Mouse (Mus musculus) large intestine, adult 2 months (tissue): ENCODE results near the gene Zbtb9. TPM values are rescaled to one million over a fixed set of nuclear protein-coding genes. Genes with fewer than 3 reads are reported as not detected.
A peak's percentile ranks its signal among the peaks of the same experiment; 100 is the strongest.
"Not testable (repeated sequence)": the region's sequence is repeated elsewhere in the genome, so short reads cannot be mapped to it uniquely, and the experiment has no call there.

Experiments
- DNase-seq: peaks from one replicate; pipeline ENCODE4 v3.0.0-alpha.2; 2012; ENCODE audit warnings: low read depth, low spot score
- WGBS: fragments of 180-500 bp; shearing (Covaris S2); methylation state at CpG from one replicate; pipeline ENCODE4 v1.1.7; 2018; 5-methylcytosine and 5-hydroxymethylcytosine counted together
- polyA plus RNA-seq: library from polyadenylated mRNA; depleted of rRNA; stranded (reverse); fragments of >200 nt; gene quantifications from 2 replicates; pipeline ENCODE4 v1.2.3, GENCODE M21; 2012; rRNA removed

Zbtb9 gene
- polyA plus RNA-seq, result 8.3 and 11.3 TPM in 2 replicates

- peak; percentile 80 for DNase-seq
- WGBS, result under 1% methylated on average over 75 of the region's 75 CpGs
These were observed at the start of gene Zbtb9 for GRCm38 (mm10) chr17:26972703-26973574. Gene Zbtb9 (plus strand): TSS chr17:26973167.

GRCm38 (mm10) chr17:26925414-26925813 is 47.6 kb upstream of the Zbtb9 start:
- WGBS, result 95% methylated on average over 9 of the region's 9 CpGs
- DNase-seq, result not testable (repeated sequence)

- not testable (repeated sequence) for DNase-seq
- WGBS, result 43% methylated on average over 7 of the region's 7 CpGs
These were observed 41.2 kb upstream of the Zbtb9 start for GRCm38 (mm10) chr17:26931795-26932194.

- DNase-seq, result peak; percentile 72
- WGBS, result under 1% methylated on average over 41 of the region's 43 CpGs
These were observed 40.0 kb upstream of the Zbtb9 start, which contains the start of gene Phf1 for GRCm38 (mm10) chr17:26932839-26933398. Gene Phf1 (plus strand): TSS chr17:26933052.

- no peak for DNase-seq
These were observed 39.5 kb upstream of the Zbtb9 start for GRCm38 (mm10) chr17:26933419-26933818.

DNA sequence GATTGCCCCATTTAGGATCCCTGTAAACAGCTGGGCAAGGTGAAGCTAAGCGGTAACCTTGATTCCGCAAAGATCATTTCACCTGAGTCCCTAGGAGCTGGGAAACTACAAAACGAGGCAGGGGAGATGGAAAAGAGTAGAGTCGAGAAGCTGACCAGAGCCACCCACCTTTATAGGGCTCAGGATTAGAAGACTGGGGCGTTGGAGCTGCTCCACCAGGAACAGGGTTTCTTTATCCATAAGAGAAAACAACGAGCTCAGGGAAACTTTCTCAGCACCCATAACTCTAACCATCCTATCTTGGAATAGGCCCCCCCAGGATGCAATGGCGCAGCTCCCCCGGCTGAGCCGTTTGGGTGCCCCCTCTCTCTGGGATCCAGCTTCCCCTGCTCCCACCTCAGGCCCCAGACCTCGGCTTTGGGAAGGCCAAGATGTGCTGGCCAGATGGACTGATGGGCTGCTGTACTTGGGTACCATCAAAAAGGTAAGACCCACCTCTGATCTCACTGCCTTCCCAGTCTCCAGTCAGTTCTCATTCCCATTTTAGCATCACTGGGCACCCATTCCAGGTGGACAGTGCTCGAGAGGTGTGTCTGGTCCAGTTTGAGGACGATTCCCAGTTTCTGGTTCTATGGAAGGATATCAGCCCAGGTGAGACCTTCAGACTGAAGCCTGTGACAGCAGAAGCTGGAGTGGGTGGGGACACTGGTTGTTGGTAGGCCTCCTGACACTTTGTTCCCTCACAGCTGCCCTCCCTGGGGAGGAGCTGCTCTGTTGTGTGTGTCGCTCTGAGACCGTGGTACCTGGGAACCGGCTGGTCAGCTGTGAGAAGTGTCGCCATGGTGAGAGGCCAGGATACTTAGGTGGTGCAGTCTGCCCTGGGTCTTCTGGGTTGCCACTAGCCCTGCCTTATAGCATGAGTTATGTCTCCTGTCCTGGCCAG is 38.8 kb upstream of the Zbtb9 start:
- 66% methylated on average over 16 of the region's 16 CpGs for WGBS
- DNase-seq, result no peak

More at GRCm38 (mm10) chr17:26933419-26933818, 39.5 kb upstream of the Zbtb9 start:
- WGBS, result 4% methylated on average over 13 of the region's 13 CpGs

- 91% methylated on average over 9 of the region's 9 CpGs for WGBS
- DNase-seq, result no peak
These were observed 37.9 kb upstream of the Zbtb9 start for GRCm38 (mm10) chr17:26935027-26935426.

- 89% methylated on average over 12 of the region's 12 CpGs for WGBS
- DNase-seq, result no peak
These were observed 36.5 kb upstream of the Zbtb9 start for GRCm38 (mm10) chr17:26936453-26936852.

DNA sequence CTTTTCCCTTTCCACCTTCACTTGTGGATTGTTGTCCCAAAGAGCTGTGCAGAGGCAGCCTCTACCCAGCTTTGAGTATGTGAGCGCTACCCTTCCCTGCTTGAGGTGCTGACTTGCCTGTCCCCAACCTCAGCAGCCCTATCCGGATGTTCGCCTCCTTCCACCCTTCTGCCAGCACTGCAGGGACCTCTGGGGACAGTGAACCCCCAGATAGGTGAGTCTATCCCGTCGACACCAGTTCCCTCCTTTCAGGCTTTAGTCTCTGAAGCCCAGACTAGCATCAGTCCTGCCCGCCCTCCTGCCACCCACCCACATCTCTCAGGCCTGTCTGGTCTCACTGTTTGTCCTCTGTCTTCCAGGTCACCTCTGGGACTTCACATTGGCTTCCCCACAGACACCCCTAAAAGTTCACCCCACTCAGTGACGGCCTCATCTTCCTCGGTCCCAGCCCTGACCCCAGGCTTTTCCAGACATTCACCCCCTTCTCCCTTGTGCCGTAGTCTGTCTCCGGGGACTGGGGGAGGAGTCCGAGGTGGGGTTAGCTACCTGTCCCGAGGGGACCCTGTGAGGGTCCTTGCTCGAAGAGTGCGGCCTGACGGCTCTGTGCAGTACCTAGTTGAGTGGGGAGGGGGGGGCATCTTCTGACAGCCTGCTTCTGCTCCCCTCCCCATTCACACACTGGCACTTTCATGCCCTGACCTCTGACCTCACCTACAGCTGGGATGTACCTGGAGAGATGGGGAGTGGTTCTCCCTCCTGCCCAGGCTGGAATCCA is 35.9 kb upstream of the Zbtb9 start:
- DNase-seq, result no peak
- WGBS, result 85% methylated on average over 15 of the region's 15 CpGs

GRCm38 (mm10) chr17:26937883-26938695 is 34.9 kb upstream of the Zbtb9 start:
- DNase-seq, result no peak
- WGBS, result 29% methylated on average over 16 of the region's 16 CpGs

GRCm38 (mm10) chr17:26938731-26939130 is 34.2 kb upstream of the Zbtb9 start:
- under 1% methylated on average over 22 of the region's 22 CpGs for WGBS
- no peak for DNase-seq

DNA sequence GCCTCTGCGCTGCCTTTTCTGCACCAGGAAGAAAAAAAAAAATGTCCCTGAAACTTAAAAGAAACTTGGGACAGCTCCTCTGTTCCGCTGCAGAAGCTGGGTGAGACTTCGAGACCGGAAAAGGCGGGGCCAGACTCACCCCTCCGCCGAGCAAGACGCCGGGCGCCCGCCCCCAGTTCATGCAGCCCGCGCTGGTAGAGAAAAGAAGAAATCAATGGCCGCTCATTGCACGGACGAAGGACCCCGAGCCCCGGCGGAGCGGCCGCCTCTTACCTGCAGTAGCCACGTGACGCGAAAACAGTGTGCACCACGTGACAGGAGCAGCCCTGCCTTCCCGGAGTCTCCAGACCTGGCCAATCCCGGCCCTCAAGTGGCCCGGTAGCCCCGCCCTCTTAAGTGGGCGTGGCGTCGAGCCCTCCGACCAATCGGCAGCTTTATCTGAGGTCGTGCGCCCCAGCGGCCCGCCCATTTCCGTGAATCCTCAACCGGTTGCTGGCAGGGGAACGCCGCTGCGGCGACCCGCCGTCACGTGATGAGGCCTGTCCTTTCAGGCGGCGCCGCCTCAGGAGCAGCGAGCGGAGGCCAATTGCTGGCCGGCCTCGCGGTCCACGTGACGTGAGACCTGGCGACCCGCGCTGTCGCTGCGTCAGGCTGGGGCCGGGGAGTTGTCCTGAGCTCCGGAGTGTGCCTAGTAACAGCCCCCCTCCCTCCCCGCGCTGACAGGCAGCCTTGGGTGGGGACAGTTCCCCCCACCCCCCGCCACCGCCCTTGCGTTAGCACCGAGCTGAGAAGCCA is 33.6 kb upstream of the Zbtb9 start, which contains the start of gene Cuta:
Cuta (minus strand) TSS at position 392 of the 795 bp plus-strand sequence.
- DNase-seq, result peak; percentile 89
- under 1% methylated on average over 70 of the region's 70 CpGs for WGBS

GRCm38 (mm10) chr17:26939973-26940300 is 33.0 kb upstream of the Zbtb9 start:
- 3% methylated on average over 3 of the region's 3 CpGs for WGBS
- DNase-seq, result no peak

DNA sequence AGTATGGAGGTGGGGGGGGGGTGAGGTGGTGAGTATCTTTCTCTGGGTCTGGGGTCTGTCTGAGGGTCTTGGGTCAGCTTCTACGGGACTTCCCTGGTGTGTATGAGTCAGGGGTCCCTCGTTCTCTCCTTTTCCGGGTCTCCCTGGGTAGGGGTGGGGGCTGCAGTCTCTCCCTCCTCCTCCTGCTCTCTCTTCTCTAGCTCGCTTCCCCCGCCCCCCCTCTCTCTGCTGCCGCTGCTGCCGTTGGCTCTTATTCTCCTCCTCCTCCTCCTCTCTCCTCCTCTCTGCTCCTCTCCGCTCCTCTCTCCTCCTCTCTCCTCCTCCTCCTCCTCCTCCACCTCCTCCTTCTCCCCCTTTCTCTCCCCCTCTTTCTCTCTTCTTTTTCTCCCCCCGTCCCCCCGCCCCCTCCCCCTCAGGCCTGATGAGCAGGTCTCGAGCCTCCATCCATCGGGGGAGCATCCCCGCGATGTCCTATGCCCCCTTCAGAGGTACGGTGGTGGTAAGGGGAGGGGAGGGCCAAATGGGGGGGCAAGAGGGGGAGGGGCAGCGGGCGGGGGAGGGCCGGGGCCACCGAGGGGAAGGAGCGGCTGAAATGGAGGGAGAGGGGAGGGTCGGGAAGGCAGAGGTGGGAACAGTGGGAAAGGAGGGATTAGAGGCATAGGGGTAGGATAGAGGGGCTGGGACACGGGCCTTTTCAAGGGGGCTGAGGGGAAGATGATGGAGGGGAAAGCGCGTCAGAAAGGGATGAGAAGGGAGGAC is 31.8 kb upstream of the Zbtb9 start, which contains the start of gene Syngap1:
Syngap1 (plus strand) TSS at position 223 of the 759 bp plus-strand sequence.
- WGBS, result 6% methylated on average over 21 of the region's 24 CpGs
- DNase-seq, result no peak

DNA sequence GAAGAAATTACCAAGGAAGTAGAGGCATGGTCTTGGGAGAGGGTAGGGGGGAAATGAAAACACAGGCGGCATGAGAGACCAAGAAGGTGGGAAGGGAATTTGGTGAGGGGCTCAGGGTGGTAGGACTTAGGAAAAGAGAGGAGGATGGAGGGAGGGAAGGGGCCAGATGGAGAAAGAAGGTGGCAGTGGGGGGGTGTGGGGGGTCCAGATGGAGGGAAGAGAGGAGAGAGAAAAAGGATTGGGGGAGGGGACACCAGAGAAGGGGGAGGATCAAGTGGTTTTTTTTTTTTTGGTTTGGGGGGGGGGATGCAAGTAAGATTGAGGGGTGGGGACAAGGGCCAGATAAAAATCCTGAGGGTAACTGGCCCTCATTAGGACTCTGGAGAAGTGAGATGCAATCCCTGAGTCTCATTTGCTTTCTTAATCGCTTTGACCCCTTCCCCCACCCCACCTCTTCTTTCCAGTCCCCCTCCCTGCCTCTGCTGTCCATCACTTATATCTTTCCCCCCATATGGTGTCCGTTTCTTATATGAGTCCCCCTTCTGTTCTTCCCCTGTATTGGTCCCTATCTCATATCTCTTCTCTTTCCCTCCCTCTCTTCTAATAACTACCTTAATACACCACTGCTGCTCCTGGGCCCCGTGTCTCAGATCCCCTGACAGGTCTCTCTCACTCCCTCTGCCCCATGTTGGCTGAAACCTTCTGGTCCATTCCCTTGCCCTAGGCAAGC is 31.0 kb upstream of the Zbtb9 start:
- WGBS, result 42% methylated on average over 4 of the region's 4 CpGs

GRCm38 (mm10) chr17:26945824-26946495 is 27.0 kb upstream of the Zbtb9 start:
- 61% methylated on average over 13 of the region's 13 CpGs for WGBS
- DNase-seq, result no peak

More for the DNA sequence above, 31.0 kb upstream of the Zbtb9 start:
- DNase-seq, result no peak
